Mouse (Mus musculus) urinary bladder, postnatal 10 days (tissue): Measurements from ENCODE around the gene Gucy1b2.

Source experiments
- DNase-seq: peaks from one replicate; pipeline ENCODE4 v3.0.0; 2022; ENCODE audit warnings: low spot score

Gucy1b2 gene

GRCm38 (mm10) chr14:62456239-62456747 lies at the start of gene Gucy1b2:
TSS of gene Gucy1b2 (minus strand) at chr14:62456289.
- no peak for DNase-seq

- DNase-seq: no peak
These were observed 41.3 kb upstream of the Gucy1b2 start for GRCm38 (mm10) chr14:62497391-62497790.

- DNase-seq: no peak
These were observed 40.4 kb upstream of the Gucy1b2 start for GRCm38 (mm10) chr14:62496501-62496900.

- DNase-seq: no peak
These were observed 37.4 kb upstream of the Gucy1b2 start for GRCm38 (mm10) chr14:62493456-62493855.

- peak; percentile 24 for DNase-seq
These were observed 36.2 kb upstream of the Gucy1b2 start for GRCm38 (mm10) chr14:62492196-62492850.

- DNase-seq: no peak
These were observed 32.2 kb upstream of the Gucy1b2 start for GRCm38 (mm10) chr14:62488270-62488669.

GRCm38 (mm10) chr14:62481381-62481780 lies 25.3 kb upstream of the Gucy1b2 start:
- DNase-seq: no peak

GRCm38 (mm10) chr14:62479395-62479794 lies 23.3 kb upstream of the Gucy1b2 start:
- no peak for DNase-seq

- DNase-seq: no peak
These were observed 18.4 kb upstream of the Gucy1b2 start for GRCm38 (mm10) chr14:62474481-62474880.

- DNase-seq: no peak
These were observed 16.0 kb upstream of the Gucy1b2 start for GRCm38 (mm10) chr14:62472061-62472460.

- DNase-seq: no peak
These were observed 12.7 kb upstream of the Gucy1b2 start for GRCm38 (mm10) chr14:62468753-62469125.

- DNase-seq: no peak
These were observed 12.1 kb upstream of the Gucy1b2 start for GRCm38 (mm10) chr14:62468119-62468752.

GRCm38 (mm10) chr14:62464966-62465365 lies 8.9 kb upstream of the Gucy1b2 start:
- DNase-seq: no peak

- DNase-seq: no peak
These were observed 3.5 kb upstream of the Gucy1b2 start for GRCm38 (mm10) chr14:62459541-62459940.

- peak; percentile 68 for DNase-seq
These were observed 1.5 kb upstream of the Gucy1b2 start for GRCm38 (mm10) chr14:62457420-62458181.

GRCm38 (mm10) chr14:62455570-62455879 lies 564 bp downstream of the Gucy1b2 start:
- DNase-seq: no peak

- no peak for DNase-seq
These were observed 1.1 kb downstream of the Gucy1b2 start for GRCm38 (mm10) chr14:62454760-62455569.

GRCm38 (mm10) chr14:62454136-62454535 lies 2.0 kb downstream of the Gucy1b2 start:
- no peak for DNase-seq

GRCm38 (mm10) chr14:62453276-62453675 lies 2.8 kb downstream of the Gucy1b2 start:
- DNase-seq: no peak

GRCm38 (mm10) chr14:62450706-62451105 lies 5.4 kb downstream of the Gucy1b2 start:
- no peak for DNase-seq

- no peak for DNase-seq
These were observed 8.9 kb downstream of the Gucy1b2 start for GRCm38 (mm10) chr14:62447214-62447548.
